Mouse (Mus musculus) CH12.LX (cell line): ENCODE results near the gene Gzmg.
"Not testable (repeated sequence)": the region's sequence is repeated elsewhere in the genome, so short reads cannot be mapped to it uniquely, and the experiment has no call there.

Source experiments
- CHD1 ChIP-seq: IDR thresholded peaks from 2 replicates; pipeline ENCODE4 v1.6.1; 2012; ENCODE audit warnings: low read depth, low read length, improper control_type of control experiment, inconsistent platforms
- CHD2 ChIP-seq: IDR thresholded peaks from 2 replicates; pipeline ENCODE4 v1.6.1; 2011; ENCODE audit warnings: low read length, improper control_type of control experiment
- CTCF ChIP-seq, 2 experiments: IDR thresholded peaks in 1 of 2; conservative IDR thresholded peaks in 1 of 2; 2 replicates each; pipeline ENCODE4 v1.5.1; 2011 to 2012; ENCODE audit warnings: low read depth in 2 of 2, low read length in 2 of 2, improper control_type of control experiment in 1 of 2, inconsistent platforms in 1 of 2, mild to moderate bottlenecking in 1 of 2, moderate library complexity in 1 of 2
- E2F4 ChIP-seq: IDR thresholded peaks from 2 replicates; pipeline ENCODE4 v1.6.1; 2011; ENCODE audit warnings: low read depth, low read length, improper control_type of control experiment; ENCODE audit not compliant: insufficient replicate concordance
- EP300 ChIP-seq: IDR thresholded peaks from 2 replicates; pipeline ENCODE4 v1.6.1; 2011; ENCODE audit warnings: low read length, improper control_type of control experiment
- ETS1 ChIP-seq: conservative IDR thresholded peaks from 2 replicates; pipeline ENCODE4 v1.6.1; 2012; ENCODE audit warnings: low read depth, mild to moderate bottlenecking, inconsistent platforms, low read length, improper control_type of control experiment, moderate library complexity
- NRF1 ChIP-seq: IDR thresholded peaks from 2 replicates; pipeline ENCODE4 v1.6.1; 2014; ENCODE audit warnings: low read depth, mild to moderate bottlenecking, inconsistent platforms, low read length, improper control_type of control experiment, moderate library complexity
- POLR2A ChIP-seq: IDR thresholded peaks from 2 replicates; pipeline ENCODE4 v1.6.1; 2011; ENCODE audit warnings: low read depth, mild to moderate bottlenecking, improper control_type of control experiment, low read length
- TCF12 ChIP-seq: IDR thresholded peaks from 2 replicates; pipeline ENCODE4 v1.6.1; 2014; ENCODE audit warnings: low read depth, mild to moderate bottlenecking, inconsistent platforms, low read length, improper control_type of control experiment
- USF2 ChIP-seq: conservative IDR thresholded peaks from 2 replicates; pipeline ENCODE4 v1.6.1; 2011; ENCODE audit warnings: low read depth, low read length, improper control_type of control experiment

DNA sequence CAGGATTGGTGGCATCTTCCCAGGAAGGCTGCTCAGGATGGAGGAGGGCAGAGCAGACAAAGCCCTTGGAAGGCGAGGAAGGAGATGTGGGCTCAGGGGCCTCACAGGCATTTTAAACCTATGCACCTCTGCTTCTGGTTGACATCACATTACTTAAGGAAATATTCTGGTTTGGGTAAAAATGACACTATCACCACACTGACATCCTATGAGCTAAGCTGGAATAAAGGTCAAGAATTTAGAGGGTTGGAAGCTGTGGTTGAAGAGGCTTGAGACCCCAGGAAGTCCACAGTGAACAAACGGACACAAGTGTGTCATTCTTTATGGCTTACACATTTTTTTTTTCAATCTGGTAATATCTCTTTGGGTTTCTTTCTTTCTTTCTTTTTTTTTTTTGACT lies 26.9 kb downstream of the Gzmg start, which contains the start of gene Gzmd:
- not testable (repeated sequence) for TF ChIP-seq ETS1; CTCF (conservative IDR thresholded peaks at IDR 0.05 in 1 of 2, IDR thresholded peaks at IDR 0.05 in 1 of 2; ENCODE audit: low read depth in 2 of 2, low read length in 2 of 2); CHD1; POLR2A; TCF12; CHD2; EP300; E2F4; NRF1; USF2
